Mouse (Mus musculus): Measurements from ENCODE around the gene Mei4. TPM values are rescaled to one million over a fixed set of nuclear protein-coding genes. Genes with fewer than 3 reads are reported as not detected.

Mei4 gene
- total RNA-seq, 2 experiments from 2014 or later = not detected

GRCm38 (mm10) chr9:82136119-82136518 is 272.6 kb downstream of the Mei4 start:
- no peak for DNase-seq (ENCODE audit: low spot score in 2 of 2)

GRCm38 (mm10) chr9:82160143-82160542 is 296.7 kb downstream of the Mei4 start:
- DNase-seq (ENCODE audit: low spot score in 2 of 2) = no peak

GRCm38 (mm10) chr9:82162415-82162814 is 298.9 kb downstream of the Mei4 start:
- no peak for DNase-seq (ENCODE audit: low spot score in 2 of 2)

- DNase-seq (ENCODE audit: low spot score in 2 of 2) = no peak
Measured at GRCm38 (mm10) chr9:82217976-82218375, 354.5 kb downstream of the Mei4 start.

GRCm38 (mm10) chr9:82247695-82248445 is 384.4 kb downstream of the Mei4 start:
- DNase-seq (ENCODE audit: low spot score in 2 of 2) = peak in 1 of 2 experiments; percentile 2

Other genes with a start within 250 kb of the Mei4 start
- gene Htr1b, start 229.8 kb upstream of the Mei4 start, total RNA-seq (2021) = 10 to 100 TPM; 10.4 to 14.0 TPM

Measured in adrenal gland, postnatal 4 days (tissue).